Mouse (Mus musculus) midbrain, embryonic 14.5 days (tissue): ENCODE results near the gene Kpna2. TPM values are rescaled to one million over a fixed set of nuclear protein-coding genes. Genes with fewer than 3 reads are reported as not detected.
"Not testable (repeated sequence)": the region's sequence is repeated elsewhere in the genome, so short reads cannot be mapped to it uniquely, and the experiment has no call there.

Experiments
- ATAC-seq: fragments of 200-750 bp; cut with Nextera tagmentation; 2 replicates; pipeline ENCODE4 v1.8.0; 2017; ENCODE audit warnings: moderate number of reproducible peaks, moderate library complexity; ENCODE audit not compliant: low FRiP score, low TSS enrichment
- DNase-seq: peaks from one replicate; pipeline ENCODE4 v3.0.0-alpha.2; 2015
- H3K27ac ChIP-seq: fragments of 300-500 bp; sonication (generic); replicated peaks from 2 replicates; pipeline ENCODE4 v1.5.1; 2014; ENCODE audit warnings: mild to moderate bottlenecking, low read depth, low read length, moderate library complexity
- H3K27me3 ChIP-seq: fragments of 300-500 bp; sonication (generic); 2 replicates; pipeline ENCODE4 v1.6.1; 2014; ENCODE audit warnings: low read length, control low read depth, mixed read lengths; ENCODE audit not compliant: control insufficient read depth, insufficient read depth
- H3K36me3 ChIP-seq: fragments of 300-500 bp; sonication (generic); 2 replicates; pipeline ENCODE4 v1.6.1; 2014; ENCODE audit warnings: low read length, control low read depth; ENCODE audit not compliant: control insufficient read depth, insufficient read depth
- H3K4me1 ChIP-seq: fragments of 300-500 bp; sonication (generic); 2 replicates; pipeline ENCODE4 v1.6.1; 2014; ENCODE audit warnings: mild to moderate bottlenecking, antibody characterized with exemption, low read length, control low read depth; ENCODE audit not compliant: control insufficient read depth, insufficient read depth
- H3K4me2 ChIP-seq: fragments of 300-500 bp; sonication (generic); 2 replicates; pipeline ENCODE4 v1.6.1; 2014; ENCODE audit warnings: mild to moderate bottlenecking, low read length, moderate library complexity
- H3K4me3 ChIP-seq: fragments of 300-500 bp; sonication (generic); replicated peaks from 2 replicates; pipeline ENCODE4 v1.5.1; 2014; ENCODE audit warnings: low read depth, low read length
- H3K9ac ChIP-seq: fragments of 300-500 bp; sonication (generic); replicated peaks from 2 replicates; pipeline ENCODE4 v1.6.1; 2014; ENCODE audit warnings: mild to moderate bottlenecking, low read length, moderate library complexity
- H3K9me3 ChIP-seq: fragments of 300-500 bp; sonication (generic); 2 replicates; pipeline ENCODE4 v1.6.1; 2016; ENCODE audit warnings: low read length, control low read depth, mixed read lengths; ENCODE audit not compliant: control insufficient read depth
- WGBS: fragments of 180-500 bp; shearing (Covaris S2); extraction: QIAGEN DNeasy Blood & Tissue Kit; methylation state at CpG from one replicate; pipeline ENCODE4 v1.1.7; 2014; 5-methylcytosine and 5-hydroxymethylcytosine counted together
- polyA plus RNA-seq: library from polyadenylated mRNA; unstranded; fragments of >200 nt; fragmentation: Nextera tagmentation; extraction: Ambion mirVana; gene quantifications from 2 replicates; pipeline ENCODE4 v1.2.1, GENCODE M21; 2014

The Kpna2 gene
- polyA plus RNA-seq, 1 experiment from 2014 or later = 206 TPM

- Histone ChIP-seq H3K9ac (peak overlapping the region; percentile 57; the same call in 1 of the 2 replicates), H3K4me1 (peaks cover 8% of the 10 kb centered on the region; the same call in 1 of the 2 replicates), H3K36me3 (no peaks in the 10 kb centered on the region), H3K4me2 (peak overlapping the region; percentile 89), H3K27me3 (no peaks in the 10 kb centered on the region), H3K9me3 (no peaks in the 10 kb centered on the region), H3K27ac (no peak overlapping the region), H3K4me3 (peak overlapping the region; percentile 42; the same call in 1 of the 2 replicates)
- 60% methylated on average over 4 of the region's 4 CpGs for WGBS
- ATAC-seq = no peak
- no peak for DNase-seq
Observed at GRCm38 (mm10) chr11:107024406-107024805, 25.1 kb upstream of the Kpna2 start.

GRCm38 (mm10) chr11:107022050-107022683 is 22.8 kb upstream of the Kpna2 start:
- DNase-seq (no peak), ATAC-seq (no peak)
- Histone ChIP-seq H3K4me2 (no peak overlapping the region), H3K9ac (no peak overlapping the region), H3K27me3 (no peaks in the 10 kb centered on the region), H3K9me3 (no peaks in the 10 kb centered on the region), H3K36me3 (no peaks in the 10 kb centered on the region), H3K27ac (no peak overlapping the region), H3K4me1 (peaks cover 8% of the 10 kb centered on the region; the same call in 1 of the 2 replicates), H3K4me3 (no peak overlapping the region)
- 92% methylated on average over 13 of the region's 13 CpGs for WGBS

GRCm38 (mm10) chr11:107019722-107020121 is 20.4 kb upstream of the Kpna2 start:
- H3K27ac ChIP-seq, ATAC-seq, H3K9me3 ChIP-seq, H3K4me1 ChIP-seq, H3K36me3 ChIP-seq, H3K4me3 ChIP-seq, H3K9ac ChIP-seq, DNase-seq, H3K4me2 ChIP-seq, H3K27me3 ChIP-seq: not testable (repeated sequence)
- 88% methylated on average over 3 of the region's 5 CpGs for WGBS

DNA sequence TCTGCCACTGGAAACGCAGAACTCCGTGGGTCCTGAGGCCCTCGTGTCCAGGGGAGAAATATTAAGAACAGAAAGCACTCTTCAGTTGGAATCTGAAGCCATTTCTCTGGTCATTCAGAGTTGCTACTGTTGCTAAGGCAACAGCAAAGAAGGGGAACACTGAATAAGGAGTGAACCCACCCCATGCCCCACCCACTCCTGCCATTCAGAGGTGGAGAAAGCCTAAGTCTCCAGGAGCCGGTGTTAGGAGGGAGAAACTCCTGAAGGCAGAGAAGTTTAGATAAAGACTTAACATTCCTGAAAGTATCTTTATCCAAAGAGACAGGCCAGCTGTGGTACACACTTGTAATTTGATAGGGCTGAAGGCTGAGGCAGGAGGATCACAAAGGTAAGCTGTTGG is 20.0 kb upstream of the Kpna2 start:
- Histone ChIP-seq H3K4me1 (no peaks in the 10 kb centered on the region), H3K27me3 (no peaks in the 10 kb centered on the region), H3K4me2 (no peak overlapping the region), H3K4me3 (no peak overlapping the region), H3K36me3 (no peaks in the 10 kb centered on the region), H3K9me3 (no peaks in the 10 kb centered on the region), H3K9ac (no peak overlapping the region), H3K27ac (no peak overlapping the region)
- ATAC-seq (no peak), DNase-seq (no peak)
- WGBS = 42% methylated on average over 4 of the region's 4 CpGs

DNA sequence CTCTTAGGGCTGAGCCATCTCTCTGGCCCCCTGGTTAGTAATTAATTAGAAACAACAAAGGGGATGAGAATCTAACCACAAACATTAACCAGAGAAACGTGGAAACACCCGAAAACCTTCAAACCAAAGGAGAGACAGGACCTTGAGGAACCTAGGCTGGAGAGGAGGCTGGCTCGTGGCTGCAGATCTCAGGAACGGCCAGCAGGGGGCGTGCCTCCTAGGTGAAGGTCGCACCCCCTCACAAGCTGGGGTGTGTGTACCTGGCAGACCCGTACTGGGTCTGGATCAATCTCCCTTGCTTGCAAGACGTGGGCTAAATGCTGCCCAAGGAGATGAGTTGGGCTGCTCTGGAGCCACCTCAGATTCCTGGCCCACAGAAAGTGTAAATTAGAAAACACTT is 19.3 kb upstream of the Kpna2 start:
- 33% methylated on average over 8 of the region's 8 CpGs for whole genome bisulfite sequencing

DNA sequence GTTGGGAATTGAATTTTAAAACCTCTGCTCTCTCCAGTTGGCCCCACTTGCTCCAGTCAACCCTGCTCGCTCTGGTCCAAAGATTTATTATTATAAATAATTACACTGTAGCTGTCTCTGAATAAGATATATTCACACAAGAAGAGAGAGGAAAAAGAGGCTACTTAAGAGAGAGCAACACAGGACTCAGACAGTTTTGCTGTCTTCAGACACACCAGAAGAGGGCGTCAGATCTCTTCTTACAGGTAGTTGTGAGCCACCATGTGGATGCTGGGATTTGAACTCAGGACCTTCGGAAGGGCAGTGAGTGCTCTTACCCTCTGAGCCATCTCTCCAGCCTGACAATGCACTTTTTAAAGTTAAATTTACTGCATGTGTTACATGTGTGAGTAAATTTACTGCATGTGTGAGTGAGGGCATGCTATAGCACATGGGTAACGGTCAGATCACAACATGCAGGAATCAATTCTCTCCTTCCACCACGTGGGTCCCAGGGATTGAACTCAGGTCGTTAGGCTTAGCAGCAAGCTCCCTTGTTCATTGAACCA is 18.1 kb upstream of the Kpna2 start:
- WGBS = 62% methylated on average over 6 of the region's 6 CpGs
- no peak for DNase-seq
- Histone ChIP-seq H3K9me3 (no peaks in the 10 kb centered on the region), H3K27ac (no peak overlapping the region), H3K9ac (no peak overlapping the region), H3K4me2 (no peak overlapping the region), H3K4me3 (no peak overlapping the region), H3K4me1 (no peaks in the 10 kb centered on the region), H3K36me3 (no peaks in the 10 kb centered on the region), H3K27me3 (no peaks in the 10 kb centered on the region)
- ATAC-seq = no peak

More for the DNA sequence above, 19.3 kb upstream of the Kpna2 start:
- no peak overlapping the region for H3K4me2 ChIP-seq
- H3K9me3 ChIP-seq = no peaks in the 10 kb centered on the region
- H3K36me3 ChIP-seq = no peaks in the 10 kb centered on the region
- H3K27ac ChIP-seq = no peak overlapping the region
- DNase-seq (no peak), ATAC-seq (no peak)
- H3K4me1 ChIP-seq = no peaks in the 10 kb centered on the region
- no peaks in the 10 kb centered on the region for H3K27me3 ChIP-seq
- H3K9ac ChIP-seq = no peak overlapping the region
- no peak overlapping the region for H3K4me3 ChIP-seq

GRCm38 (mm10) chr11:107016893-107017292 is 17.6 kb upstream of the Kpna2 start:
- H3K27ac ChIP-seq = no peak overlapping the region

GRCm38 (mm10) chr11:107015535-107016187 is 16.3 kb upstream of the Kpna2 start:
- not testable (repeated sequence) for H3K4me3 ChIP-seq, DNase-seq, H3K27me3 ChIP-seq, ATAC-seq, H3K4me2 ChIP-seq, H3K9me3 ChIP-seq, H3K36me3 ChIP-seq, H3K9ac ChIP-seq, H3K4me1 ChIP-seq, H3K27ac ChIP-seq
- 71% methylated on average over 11 of the region's 11 CpGs for WGBS

More at GRCm38 (mm10) chr11:107016893-107017292, 17.6 kb upstream of the Kpna2 start:
- WGBS = 69% methylated on average over 1 of the region's 1 CpGs
- DNase-seq (no peak), ATAC-seq (no peak)
- H3K27me3 ChIP-seq = no peaks in the 10 kb centered on the region
- no peaks in the 10 kb centered on the region for H3K4me1 ChIP-seq
- no peaks in the 10 kb centered on the region for H3K9me3 ChIP-seq
- no peak overlapping the region for H3K4me2 ChIP-seq
- no peak overlapping the region for H3K4me3 ChIP-seq
- H3K9ac ChIP-seq = no peak overlapping the region
- no peaks in the 10 kb centered on the region for H3K36me3 ChIP-seq
